Mouse (Mus musculus) urinary bladder, postnatal 36 days (tissue): ENCODE data around the gene Gm5458.
"Not testable (repeated sequence)": the region's sequence is repeated elsewhere in the genome, so short reads cannot be mapped to it uniquely, and the experiment has no call there.

Experiments used
- DNase-seq, 2 experiments: peaks; one replicate each; pipeline ENCODE4 v3.0.0; 2022; ENCODE audit warnings: low spot score in 2 of 2, mixed read lengths in 1 of 2

Gm5458 gene

GRCm38 (mm10) chr14:19602481-19602880 lies at the start of gene Gm5458:
Gene Gm5458, minus strand, starts transcription at chr14:19602581.
- DNase-seq, result not testable (repeated sequence)

GRCm38 (mm10) chr14:19646232-19646631 lies 43.9 kb upstream of the Gm5458 start:
- no peak for DNase-seq

GRCm38 (mm10) chr14:19584804-19585667 lies 17.3 kb downstream of the Gm5458 start, which contains the start of gene Gm2237:
Gene Gm2237, minus strand, starts transcription at chr14:19585135.
- peak in 1 of 2 experiments; percentile 8 for DNase-seq

GRCm38 (mm10) chr14:19549863-19550262 lies 52.5 kb downstream of the Gm5458 start, which contains the start of gene Gm2244:
Gene Gm2244, minus strand, starts transcription at chr14:19549963.
- DNase-seq, result not testable (repeated sequence)
